Mouse (Mus musculus): ENCODE data around the gene Syt16. TPM values are rescaled to one million over a fixed set of nuclear protein-coding genes. Genes with fewer than 3 reads are reported as not detected.
A peak's percentile ranks its signal among the peaks of the same experiment; 100 is the strongest.

Syt16 gene
- polyA plus RNA-seq, 1 experiment from 2014 or later: 12.1 TPM

- Histone ChIP-seq H3K27me3 (no peaks in the 10 kb centered on the region), H3K9me3 (no peaks in the 10 kb centered on the region), H3K4me2 (no peak overlapping the region), H3K9ac (no peak overlapping the region), H3K4me1 (peaks cover 6% of the 10 kb centered on the region; the same call in 1 of the 2 replicates), H3K36me3 (replicated peaks) (no peaks in the 10 kb centered on the region), H3K27ac (no peak overlapping the region; the same call in 1 of the 2 replicates), H3K4me3 (replicated peaks) (no peak overlapping the region)
- peak; percentile 69; the same call in 1 of the 2 replicates for ATAC-seq (ENCODE audit: low FRiP score)
- 39% methylated on average over 5 of the region's 5 CpGs for WGBS
Measured at GRCm38 (mm10) chr12:74023260-74023659, 25.8 kb downstream of the Syt16 start.

GRCm38 (mm10) chr12:74024912-74025311 lies 27.5 kb downstream of the Syt16 start:
- no peak overlapping the region for H3K27ac ChIP-seq
- H3K9me3 ChIP-seq: no peaks in the 10 kb centered on the region
- H3K9ac ChIP-seq: no peak overlapping the region
- 90% methylated on average over 2 of the region's 2 CpGs for WGBS
- ATAC-seq (ENCODE audit: low FRiP score): no peak
- H3K4me2 ChIP-seq: no peak overlapping the region
- peaks cover 6% of the 10 kb centered on the region; the same call in 1 of the 2 replicates for H3K4me1 ChIP-seq
- H3K4me3 ChIP-seq (replicated peaks): no peak overlapping the region
- H3K36me3 ChIP-seq (replicated peaks): no peaks in the 10 kb centered on the region
- no peaks in the 10 kb centered on the region for H3K27me3 ChIP-seq

GRCm38 (mm10) chr12:74043225-74043624 lies 45.8 kb downstream of the Syt16 start:
- Histone ChIP-seq H3K27ac (no peak overlapping the region), H3K27me3 (no peaks in the 10 kb centered on the region), H3K9me3 (no peaks in the 10 kb centered on the region), H3K36me3 (replicated peaks) (no peaks in the 10 kb centered on the region), H3K4me2 (no peak overlapping the region), H3K4me3 (replicated peaks) (no peak overlapping the region), H3K4me1 (no peaks in the 10 kb centered on the region; the same call in 1 of the 2 replicates), H3K9ac (no peak overlapping the region)
- no peak for ATAC-seq (ENCODE audit: low FRiP score)
- WGBS: 89% methylated on average over 5 of the region's 5 CpGs

- Histone ChIP-seq H3K9ac (no peak overlapping the region), H3K4me1 (no peaks in the 10 kb centered on the region; the same call in 1 of the 2 replicates), H3K4me2 (no peak overlapping the region), H3K27me3 (no peaks in the 10 kb centered on the region), H3K27ac (no peak overlapping the region), H3K9me3 (no peaks in the 10 kb centered on the region), H3K36me3 (replicated peaks) (no peaks in the 10 kb centered on the region), H3K4me3 (replicated peaks) (no peak overlapping the region)
- ATAC-seq (ENCODE audit: low FRiP score): no peak
- 58% methylated on average over 6 of the region's 6 CpGs for WGBS
Measured at GRCm38 (mm10) chr12:74043755-74044154, 46.3 kb downstream of the Syt16 start.

GRCm38 (mm10) chr12:74044241-74044640 lies 46.8 kb downstream of the Syt16 start:
- no peaks in the 10 kb centered on the region for H3K36me3 ChIP-seq (replicated peaks)
- no peaks in the 10 kb centered on the region for H3K27me3 ChIP-seq
- no peak overlapping the region for H3K4me3 ChIP-seq (replicated peaks)
- ATAC-seq (ENCODE audit: low FRiP score): no peak
- no peak overlapping the region for H3K4me2 ChIP-seq
- WGBS: 64% methylated on average over 4 of the region's 4 CpGs
- H3K4me1 ChIP-seq: no peaks in the 10 kb centered on the region; the same call in 1 of the 2 replicates
- no peak overlapping the region for H3K27ac ChIP-seq
- H3K9ac ChIP-seq: no peak overlapping the region
- no peaks in the 10 kb centered on the region for H3K9me3 ChIP-seq

- WGBS: 58% methylated on average over 12 of the region's 12 CpGs
- Histone ChIP-seq H3K9me3 (no peaks in the 10 kb centered on the region), H3K4me1 (no peaks in the 10 kb centered on the region), H3K9ac (no peak overlapping the region), H3K27ac (no peak overlapping the region), H3K27me3 (no peaks in the 10 kb centered on the region), H3K4me2 (no peak overlapping the region), H3K36me3 (replicated peaks) (no peaks in the 10 kb centered on the region), H3K4me3 (replicated peaks) (no peak overlapping the region)
- peak; percentile 86; the same call in 1 of the 2 replicates for ATAC-seq (ENCODE audit: low FRiP score)
Measured at GRCm38 (mm10) chr12:74055336-74055931, 58.0 kb downstream of the Syt16 start.

GRCm38 (mm10) chr12:74056162-74056561 lies 58.7 kb downstream of the Syt16 start:
- no peaks in the 10 kb centered on the region for H3K27me3 ChIP-seq
- H3K9ac ChIP-seq: no peak overlapping the region
- peak; percentile 46; the same call in 1 of the 2 replicates for ATAC-seq (ENCODE audit: low FRiP score)
- no peak overlapping the region for H3K4me3 ChIP-seq (replicated peaks)
- WGBS: 96% methylated on average over 2 of the region's 2 CpGs
- no peaks in the 10 kb centered on the region for H3K36me3 ChIP-seq (replicated peaks)
- H3K27ac ChIP-seq: no peak overlapping the region
- H3K9me3 ChIP-seq: no peaks in the 10 kb centered on the region
- no peak overlapping the region for H3K4me2 ChIP-seq
- H3K4me1 ChIP-seq: no peaks in the 10 kb centered on the region

GRCm38 (mm10) chr12:74062547-74062946 lies 65.1 kb downstream of the Syt16 start:
- Histone ChIP-seq H3K9me3 (no peaks in the 10 kb centered on the region), H3K9ac (no peak overlapping the region), H3K27ac (no peak overlapping the region), H3K4me3 (replicated peaks) (no peak overlapping the region), H3K27me3 (no peaks in the 10 kb centered on the region), H3K4me2 (no peak overlapping the region), H3K36me3 (replicated peaks) (no peaks in the 10 kb centered on the region), H3K4me1 (no peaks in the 10 kb centered on the region)
- ATAC-seq (ENCODE audit: low FRiP score): no peak
- whole genome bisulfite sequencing: 86% methylated on average over 1 of the region's 1 CpGs

GRCm38 (mm10) chr12:74068912-74069311 lies 71.5 kb downstream of the Syt16 start:
- WGBS: 88% methylated on average over 1 of the region's 1 CpGs
- no peak for ATAC-seq (ENCODE audit: low FRiP score)

GRCm38 (mm10) chr12:74075590-74075989 lies 78.1 kb downstream of the Syt16 start:
- no peaks in the 10 kb centered on the region for H3K27me3 ChIP-seq
- no peaks in the 10 kb centered on the region for H3K36me3 ChIP-seq (replicated peaks)
- no peak overlapping the region for H3K4me3 ChIP-seq (replicated peaks)
- no peak overlapping the region for H3K9ac ChIP-seq
- H3K9me3 ChIP-seq: no peaks in the 10 kb centered on the region
- 76% methylated on average over 3 of the region's 3 CpGs for WGBS
- ATAC-seq (ENCODE audit: low FRiP score): no peak
- H3K4me2 ChIP-seq: no peak overlapping the region
- H3K27ac ChIP-seq: no peak overlapping the region
- peaks cover 5% of the 10 kb centered on the region for H3K4me1 ChIP-seq

More at GRCm38 (mm10) chr12:74068912-74069311, 71.5 kb downstream of the Syt16 start:
- Histone ChIP-seq H3K27ac (no peak overlapping the region), H3K27me3 (no peaks in the 10 kb centered on the region), H3K4me1 (no peaks in the 10 kb centered on the region), H3K4me3 (replicated peaks) (no peak overlapping the region), H3K4me2 (no peak overlapping the region), H3K9me3 (no peaks in the 10 kb centered on the region), H3K36me3 (replicated peaks) (no peaks in the 10 kb centered on the region), H3K9ac (no peak overlapping the region)

GRCm38 (mm10) chr12:74076091-74076490 lies 78.6 kb downstream of the Syt16 start:
- no peak overlapping the region for H3K27ac ChIP-seq
- no peak overlapping the region for H3K9ac ChIP-seq
- no peak for ATAC-seq (ENCODE audit: low FRiP score)
- no peaks in the 10 kb centered on the region for H3K36me3 ChIP-seq (replicated peaks)
- no peak overlapping the region for H3K4me3 ChIP-seq (replicated peaks)
- H3K9me3 ChIP-seq: no peaks in the 10 kb centered on the region
- peaks cover 5% of the 10 kb centered on the region for H3K4me1 ChIP-seq
- H3K4me2 ChIP-seq: no peak overlapping the region
- no peaks in the 10 kb centered on the region for H3K27me3 ChIP-seq
- WGBS: 66% methylated on average over 4 of the region's 4 CpGs

- ATAC-seq (ENCODE audit: low FRiP score): no peak
- Histone ChIP-seq H3K27ac (no peak overlapping the region), H3K27me3 (no peaks in the 10 kb centered on the region), H3K4me3 (replicated peaks) (no peak overlapping the region), H3K9ac (no peak overlapping the region), H3K9me3 (no peaks in the 10 kb centered on the region), H3K36me3 (replicated peaks) (no peaks in the 10 kb centered on the region), H3K4me2 (no peak overlapping the region), H3K4me1 (no peaks in the 10 kb centered on the region)
- WGBS: 90% methylated on average over 3 of the region's 3 CpGs
Measured at GRCm38 (mm10) chr12:74081122-74081521, 83.7 kb downstream of the Syt16 start.

GRCm38 (mm10) chr12:74084389-74084788 lies 86.9 kb downstream of the Syt16 start:
- Histone ChIP-seq H3K27me3 (no peaks in the 10 kb centered on the region), H3K9ac (no peak overlapping the region), H3K36me3 (replicated peaks) (no peaks in the 10 kb centered on the region), H3K9me3 (no peaks in the 10 kb centered on the region), H3K4me1 (no peaks in the 10 kb centered on the region), H3K4me3 (replicated peaks) (no peak overlapping the region), H3K4me2 (no peak overlapping the region), H3K27ac (no peak overlapping the region)
- no peak for ATAC-seq (ENCODE audit: low FRiP score)
- 96% methylated on average over 5 of the region's 5 CpGs for WGBS

All from forebrain, embryonic 12.5 days (tissue).